Mouse (Mus musculus): ENCODE results near the gene D630039A03Rik. TPM values are rescaled to one million over a fixed set of nuclear protein-coding genes. Genes with fewer than 3 reads are reported as not detected.

Gene D630039A03Rik
- not detected in 2 replicates for total RNA-seq (2023)

DNA sequence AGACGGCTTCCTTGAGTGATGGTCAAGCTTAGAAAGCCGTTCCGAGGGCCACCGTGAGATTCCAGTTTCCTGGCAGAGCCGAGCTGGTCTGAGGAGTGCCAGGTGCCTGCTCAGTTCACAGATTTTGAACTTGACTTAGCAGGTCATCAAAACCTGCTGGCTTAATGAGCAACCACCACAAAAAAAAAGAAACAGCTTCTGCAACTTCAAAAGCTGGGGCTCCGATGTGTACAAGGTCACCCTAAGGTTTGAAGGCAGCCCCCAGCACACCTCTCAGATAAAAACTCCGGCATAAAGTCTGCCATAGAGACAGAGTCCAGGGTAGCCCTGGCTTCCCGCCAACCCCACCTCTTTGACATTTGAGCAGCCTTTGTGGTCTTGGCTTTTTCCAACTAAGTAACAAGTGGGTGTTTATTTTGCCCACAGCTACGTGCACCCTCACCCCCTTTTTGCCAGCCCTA lies at the start of gene D630039A03Rik:
D630039A03Rik (minus strand) TSS at position 97 of the 461 bp plus-strand sequence.

DNA sequence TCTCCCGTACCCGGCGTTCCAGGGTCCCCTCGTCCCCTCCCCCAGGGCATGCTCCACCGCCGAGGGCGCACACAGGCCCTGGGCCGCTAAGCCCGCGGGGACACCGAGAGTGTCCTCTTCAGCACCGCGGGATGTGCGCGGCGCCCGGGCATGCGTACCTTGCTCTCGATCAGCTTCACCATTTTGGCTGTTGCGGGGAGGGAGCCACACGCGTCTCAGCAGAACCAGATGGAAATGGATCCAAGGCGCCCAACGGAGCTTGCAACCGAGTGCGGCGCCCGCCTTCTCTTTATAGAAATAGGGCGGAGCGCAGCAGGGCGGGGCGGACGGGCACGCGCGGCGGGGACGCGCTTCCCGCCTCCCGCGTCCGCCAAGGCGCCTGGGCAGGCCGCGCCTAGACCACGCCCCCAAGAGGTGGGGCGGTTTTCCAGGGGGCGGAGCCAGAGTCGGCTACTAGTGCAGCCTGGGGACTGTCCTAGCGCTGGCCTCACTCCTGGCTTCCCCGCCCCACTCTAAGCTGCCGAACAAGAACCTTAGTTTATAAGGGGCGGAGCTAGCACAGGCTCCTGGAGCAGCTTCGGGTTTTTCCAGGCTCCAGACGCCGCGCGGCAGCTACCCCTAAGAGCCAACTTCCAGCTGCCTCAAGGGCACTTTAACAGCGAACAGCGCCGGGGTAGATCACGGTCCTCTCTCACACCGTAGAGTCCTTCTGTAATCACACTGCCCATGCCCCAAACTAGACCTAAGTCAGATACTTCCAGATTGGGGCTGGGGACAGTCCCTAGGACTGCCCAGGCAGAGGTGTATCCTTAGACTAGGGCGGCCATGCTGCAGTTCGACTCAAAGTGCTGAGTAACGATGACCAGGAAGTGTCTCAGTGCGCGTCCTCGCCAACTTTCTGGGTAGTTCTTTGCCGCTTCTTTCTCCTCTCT lies 40.2 kb upstream of the D630039A03Rik start, which contains the start of gene Txn1:
Txn1 (minus strand) TSS at position 383 of the 932 bp plus-strand sequence.

Other genes with a start within 250 kb of the D630039A03Rik start
- gene Akap2, start 198.6 kb downstream of the D630039A03Rik start, total RNA-seq (2023) = 0.19 and 0.64 TPM in 2 replicates
- 410 and 424 TPM in 2 replicates for gene Txn1, start 40.1 kb upstream of the D630039A03Rik start, total RNA-seq (2023)
- not detected in 2 replicates for gene Txndc8, start 92.8 kb upstream of the D630039A03Rik start, total RNA-seq (2023)

All from neutrophil, adult 65 days (primary cell).